Mouse (Mus musculus): ENCODE results near the gene Rbm19.

Rbm19 gene

DNA sequence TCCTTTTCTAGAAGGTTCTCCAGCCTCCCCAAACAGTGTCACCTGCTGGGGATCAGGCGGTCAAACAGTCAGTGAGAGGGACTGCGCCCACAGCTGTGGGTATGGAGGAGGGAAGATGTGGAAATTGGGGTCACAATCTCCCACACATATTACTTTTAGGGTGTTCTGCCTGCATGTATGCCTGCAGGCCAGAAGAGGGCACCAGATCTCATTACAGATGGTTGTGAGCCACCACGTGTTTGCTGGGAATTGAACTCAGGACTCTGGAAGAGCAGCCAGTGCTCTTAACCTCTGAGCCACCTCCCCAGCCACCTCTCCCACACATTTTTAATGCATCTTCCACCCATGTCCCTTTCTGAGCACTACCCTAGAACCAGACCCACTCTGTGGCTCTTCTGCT, 88.1 kb downstream of the Rbm19 start:
- no peak for DNase-seq (ENCODE audit: extremely low spot score)

DNA sequence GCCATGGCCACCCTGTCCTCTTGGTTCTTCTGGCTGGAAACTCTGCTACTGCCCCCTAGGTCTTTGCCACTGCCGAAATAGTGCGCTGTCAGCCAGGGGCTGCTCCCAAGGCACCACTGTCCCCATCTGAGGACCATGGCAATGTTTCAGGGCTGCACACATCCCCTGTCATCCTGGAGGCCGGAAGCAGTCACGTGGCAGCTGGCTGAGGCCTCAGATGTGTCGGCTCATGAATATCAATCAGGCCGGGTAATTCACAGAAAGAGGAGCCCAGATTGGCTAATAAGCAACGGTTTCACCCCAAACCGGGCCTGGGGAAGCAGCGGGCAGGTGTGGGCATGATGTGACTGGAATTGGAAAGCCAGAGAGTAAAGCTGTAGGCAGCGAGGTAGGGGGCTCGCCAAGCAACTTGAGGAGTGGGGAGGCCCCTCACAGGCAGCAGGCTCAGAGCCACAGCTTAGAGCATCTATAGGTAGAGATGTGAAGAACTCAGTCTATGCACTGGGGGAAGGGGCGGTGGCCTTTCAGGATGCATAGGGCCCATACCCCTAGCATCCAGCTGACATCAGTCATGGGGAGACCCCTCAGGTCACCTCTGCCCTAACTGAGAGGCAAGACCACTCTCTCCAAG, 90.2 kb downstream of the Rbm19 start:
- no peak for DNase-seq (ENCODE audit: extremely low spot score)

DNA sequence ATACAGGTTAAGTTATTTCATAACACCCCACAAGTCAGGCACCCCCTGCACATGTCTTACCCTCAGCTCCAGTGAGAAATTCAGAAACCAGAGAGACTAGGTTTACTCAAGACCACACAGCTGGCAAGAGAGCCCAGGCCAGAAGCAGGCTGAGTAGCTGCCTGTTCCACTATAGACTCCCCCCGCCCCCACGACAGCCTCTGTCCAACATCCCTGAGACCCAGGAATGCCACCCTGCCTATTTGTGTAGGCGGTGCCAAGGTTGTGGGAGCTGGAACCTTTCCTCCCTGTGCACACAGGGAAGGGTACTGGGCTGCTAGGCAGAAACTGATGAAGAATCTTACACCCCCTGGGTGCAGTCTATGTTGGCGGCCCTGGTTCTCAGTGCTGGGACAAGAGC, 91.2 kb downstream of the Rbm19 start:
- DNase-seq (ENCODE audit: extremely low spot score): no peak

DNA sequence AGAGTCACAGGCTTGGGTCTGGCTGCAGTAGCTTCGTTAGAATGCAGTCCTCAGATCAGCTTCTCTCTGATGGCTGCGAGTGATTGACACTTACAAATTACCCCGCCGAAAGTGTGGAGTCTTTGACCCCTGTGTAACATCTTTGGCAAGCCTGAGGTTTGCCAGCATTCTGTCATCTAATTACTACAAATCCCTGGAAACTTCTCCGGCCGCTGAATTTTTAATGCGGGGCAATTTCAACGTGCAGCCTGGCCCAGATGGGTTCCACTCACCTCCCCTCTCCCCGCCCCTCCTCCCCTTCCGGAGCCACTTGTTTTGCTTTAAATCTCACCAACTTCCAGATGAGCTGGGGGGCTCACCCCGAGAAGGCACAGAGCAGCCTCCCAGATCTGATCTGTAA, 94.4 kb downstream of the Rbm19 start:
- peak; percentile 32 for DNase-seq (ENCODE audit: extremely low spot score)

DNA sequence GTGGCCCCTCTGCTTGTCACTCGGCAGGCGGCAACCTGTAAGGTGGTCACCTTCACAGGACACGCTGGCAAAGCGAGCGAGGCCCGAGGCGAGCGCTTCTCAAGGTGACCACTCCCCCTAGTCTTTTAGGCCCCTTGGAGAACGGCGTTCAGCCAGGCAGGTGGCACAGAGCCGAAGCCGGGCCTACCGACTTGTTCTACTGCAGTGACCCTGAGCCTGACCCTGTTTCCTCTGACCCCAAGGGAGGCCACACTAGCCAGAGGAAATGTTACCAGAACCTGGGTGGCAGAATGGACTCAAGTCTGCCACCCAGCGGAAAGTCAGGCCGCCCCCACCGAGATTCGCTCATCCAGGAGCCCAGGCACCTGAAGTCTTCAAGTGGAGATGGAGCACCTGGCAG, 94.9 kb downstream of the Rbm19 start:
- peak; percentile 71 for DNase-seq (ENCODE audit: extremely low spot score)

DNA sequence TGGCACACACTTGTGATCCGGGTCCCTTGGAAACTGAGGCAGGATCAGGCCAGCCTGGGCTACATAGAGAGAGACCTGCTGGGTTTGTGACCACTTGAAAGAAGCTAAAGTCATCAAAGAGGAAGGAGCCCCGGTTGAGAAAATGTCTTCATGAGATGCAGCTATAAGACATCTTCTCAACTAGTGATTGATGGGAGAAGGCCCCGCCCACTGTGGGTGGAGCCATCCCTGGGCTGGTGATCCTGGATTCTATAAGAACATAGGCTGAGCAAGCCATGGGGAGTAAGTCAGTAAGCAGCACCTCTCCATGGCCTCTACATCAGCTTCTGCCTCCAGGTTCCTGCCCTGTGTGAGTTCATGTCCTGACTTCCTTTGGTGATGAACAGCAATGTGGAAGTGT, 98.2 kb downstream of the Rbm19 start:
- no peak for DNase-seq (ENCODE audit: extremely low spot score)

DNA sequence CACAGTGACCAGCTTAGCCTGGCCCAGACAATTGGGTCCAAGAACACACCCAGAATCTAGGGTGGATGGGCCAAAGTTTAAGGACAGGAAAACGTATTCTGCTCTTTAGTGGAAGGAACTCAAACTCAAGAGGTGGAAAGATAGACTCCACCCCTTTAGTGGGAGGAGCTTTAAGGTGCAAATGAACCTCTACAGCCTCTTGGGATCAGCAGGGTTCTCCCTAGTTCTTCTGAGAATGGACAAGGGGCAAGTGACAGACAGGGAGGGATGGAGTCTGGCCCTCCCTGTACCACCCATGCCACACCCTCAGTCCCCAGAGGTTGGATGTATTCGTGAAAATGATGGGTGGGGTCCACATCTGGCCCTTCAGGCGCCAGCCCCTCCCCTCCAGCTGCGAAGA, 105.0 kb downstream of the Rbm19 start:
- DNase-seq (ENCODE audit: extremely low spot score): no peak

DNA sequence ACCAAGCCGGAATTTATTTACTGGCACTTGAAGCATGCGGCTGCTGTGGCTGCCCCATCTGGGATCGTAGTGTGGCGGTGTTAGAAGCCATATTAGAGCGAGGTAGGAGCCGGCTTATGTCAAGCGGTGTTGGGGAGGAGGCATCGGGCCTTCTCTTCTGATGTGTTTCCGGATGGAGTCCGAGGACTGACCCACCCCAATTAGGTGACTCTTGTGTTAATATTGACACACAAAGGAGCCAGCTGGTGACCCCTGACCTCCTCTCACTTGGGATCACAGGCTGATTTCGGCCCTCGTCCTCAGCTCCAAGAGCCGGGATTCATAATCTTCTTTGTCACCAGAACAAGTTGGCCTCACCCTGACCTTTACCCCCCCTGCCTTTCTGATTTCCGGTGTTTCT, 109.1 kb downstream of the Rbm19 start:
- DNase-seq (ENCODE audit: extremely low spot score): peak; percentile 76

DNA sequence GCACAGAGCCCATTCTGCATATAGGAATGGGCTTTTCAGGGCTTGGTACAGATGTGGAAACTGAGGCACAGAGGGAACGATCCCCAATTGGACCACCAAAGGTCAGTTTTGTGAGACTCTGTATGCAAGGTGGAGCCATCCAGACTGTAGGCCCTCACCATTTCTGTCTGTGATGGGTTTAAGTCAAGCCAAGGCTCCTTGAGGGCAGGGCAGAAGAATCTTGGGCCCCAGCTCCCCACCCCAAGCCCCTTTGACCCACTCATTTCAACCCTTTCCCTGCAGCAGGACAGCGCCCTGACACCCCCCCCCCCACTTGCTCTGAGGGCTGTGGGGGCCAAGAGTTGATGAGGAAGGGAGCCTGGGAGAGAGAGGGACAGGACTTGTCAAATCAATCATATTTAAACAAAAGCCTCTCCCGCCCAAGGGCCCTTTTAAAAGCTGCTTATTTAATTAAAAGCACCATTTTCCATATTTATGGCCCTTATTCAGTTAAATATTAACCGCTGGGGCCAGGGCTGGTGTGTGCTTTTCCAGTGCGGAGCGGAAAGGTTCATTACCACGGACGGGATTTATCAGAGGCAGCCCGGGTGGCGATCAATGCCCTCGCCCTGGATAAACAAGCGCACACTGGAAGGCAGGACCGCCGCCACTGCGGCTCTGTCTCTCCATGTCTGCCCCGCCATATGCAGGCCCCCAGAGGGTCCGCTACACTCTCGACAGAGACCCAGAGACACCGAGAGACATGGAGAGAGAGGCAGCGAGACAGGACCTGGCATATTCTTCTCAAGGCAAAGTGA, 112.5 kb downstream of the Rbm19 start:
- no peak for DNase-seq (ENCODE audit: extremely low spot score)

DNA sequence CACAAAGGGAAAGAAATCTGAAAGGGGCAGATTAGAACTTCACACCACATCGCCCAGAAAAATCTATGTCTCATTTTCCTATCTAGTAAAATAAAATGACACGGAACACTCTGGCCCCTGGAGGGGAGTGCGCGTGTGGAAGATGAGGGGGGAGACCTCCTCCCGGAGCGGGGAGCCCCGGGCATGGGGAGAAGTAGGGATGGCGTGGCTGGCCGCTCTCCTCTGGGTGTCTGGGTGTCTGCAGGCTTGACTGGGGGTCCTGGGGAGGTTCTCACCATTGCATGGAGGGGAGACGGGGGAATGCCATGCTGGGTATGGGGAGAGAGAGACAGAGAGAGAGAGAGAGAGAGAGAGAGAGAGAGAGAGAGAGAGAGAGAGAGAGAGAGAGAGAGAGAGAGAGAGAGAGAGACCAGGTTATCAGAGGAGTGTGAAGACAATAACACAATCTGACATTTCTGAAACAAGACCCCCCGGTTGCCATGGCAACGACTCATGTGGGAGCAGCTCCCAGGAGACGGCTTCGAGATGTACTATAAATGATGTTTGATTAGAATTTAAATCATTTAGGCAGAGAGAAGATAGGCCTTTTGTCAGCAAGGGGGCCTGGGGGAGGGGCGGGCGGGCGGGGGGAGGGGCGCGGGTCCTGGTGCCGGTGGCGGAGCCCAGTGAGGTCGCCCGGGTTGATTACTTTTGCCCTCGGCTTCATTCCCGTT, 115.3 kb downstream of the Rbm19 start:
- peak; percentile 65 for DNase-seq (ENCODE audit: extremely low spot score)

DNA sequence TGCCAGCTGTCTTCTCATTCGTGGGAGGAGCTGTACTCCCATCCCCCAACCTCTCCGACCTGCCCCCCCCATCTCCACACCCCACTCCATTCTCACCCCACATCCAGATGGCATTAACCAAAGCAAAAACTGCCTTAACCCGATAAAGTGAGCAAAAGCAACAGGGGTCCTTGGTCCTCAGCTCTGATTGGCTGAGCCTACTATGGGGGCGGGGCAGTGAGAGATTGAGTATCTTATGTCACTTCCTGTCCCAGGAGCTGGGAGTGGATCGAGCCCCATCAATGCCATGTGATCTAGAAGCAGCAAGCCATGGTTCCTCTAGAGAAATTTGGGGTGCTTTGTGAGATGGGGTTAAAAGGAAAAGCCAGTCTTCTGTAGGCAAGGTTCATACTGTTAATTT, 118.9 kb downstream of the Rbm19 start:
- no peak for DNase-seq (ENCODE audit: extremely low spot score)

DNA sequence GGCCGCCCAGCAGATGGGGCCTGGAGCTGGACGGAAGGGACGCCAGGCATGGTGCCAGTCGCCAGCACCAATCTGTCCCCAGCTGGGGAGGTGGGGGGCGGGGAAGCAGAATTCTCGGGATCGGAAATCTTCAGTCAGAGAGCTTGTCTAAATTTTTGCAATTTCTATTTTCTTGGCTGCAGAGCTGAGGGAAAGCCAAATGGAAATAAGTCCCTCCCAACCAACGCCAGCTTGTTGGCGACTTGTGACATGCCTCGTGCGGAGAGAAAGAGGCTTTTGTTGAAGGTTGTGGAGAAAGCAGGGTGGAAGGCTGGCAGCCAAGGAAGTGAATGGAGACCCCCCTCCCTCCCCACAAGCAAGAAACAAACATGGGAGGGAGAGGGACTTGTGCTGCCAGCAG, 119.3 kb downstream of the Rbm19 start:
- DNase-seq (ENCODE audit: extremely low spot score): no peak

DNA sequence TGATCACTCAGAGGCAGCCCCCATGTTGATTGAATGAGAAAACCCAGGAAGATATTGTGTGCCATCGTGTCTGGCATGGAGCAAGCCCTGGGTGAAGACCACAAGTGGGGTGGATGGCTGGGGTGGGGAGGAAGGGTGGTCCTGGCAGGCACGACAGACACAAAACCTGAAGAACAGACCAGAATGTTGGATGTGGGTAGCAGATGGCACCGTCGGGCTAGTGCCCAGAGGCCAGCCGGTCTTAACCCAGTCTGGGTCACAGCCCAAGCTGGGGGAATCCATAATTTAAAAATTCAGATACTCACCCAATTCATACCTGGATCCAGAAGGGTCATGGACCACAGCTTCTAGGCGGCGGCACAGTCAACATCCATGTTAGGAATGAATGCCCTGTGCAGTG, 123.8 kb downstream of the Rbm19 start:
- no peak for DNase-seq (ENCODE audit: extremely low spot score)

DNA sequence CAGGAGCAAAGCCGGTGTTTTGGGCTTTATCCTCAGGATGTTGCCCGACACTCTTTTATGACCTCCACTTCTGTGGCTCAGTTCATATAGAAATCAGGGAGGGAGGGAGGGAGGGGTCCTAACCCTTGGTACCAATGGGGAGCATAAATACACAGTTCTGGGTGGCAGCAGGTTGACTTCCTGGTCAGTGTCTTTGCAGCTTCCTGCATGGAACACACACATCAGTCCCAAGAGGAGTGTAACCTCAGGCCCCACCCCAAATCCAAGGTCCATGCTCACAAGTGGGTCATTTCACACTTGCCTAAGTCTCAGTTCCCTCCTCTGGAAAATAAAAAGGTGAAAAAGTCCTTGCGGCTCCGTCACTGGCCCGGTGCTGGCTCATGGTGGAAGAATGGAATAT, 129.1 kb downstream of the Rbm19 start:
- DNase-seq (ENCODE audit: extremely low spot score): no peak

Data from embryo, embryonic 9.5 days (tissue).